Mouse (Mus musculus): ENCODE data around the gene Umad1.
A peak's percentile ranks its signal among the peaks of the same experiment; 100 is the strongest.

The Umad1 gene

GRCm38 (mm10) chr6:8259004-8259666 lies at the start of gene Umad1, which contains the start of the genes Rpa3 and Gm45062:
Gene Umad1, plus strand, starts transcription at chr6:8259288.
Gene Rpa3, minus strand, starts transcription at chr6:8259173.
Gene Gm45062, plus strand, starts transcription at chr6:8259450.
- peak; percentile 98 to 99 for DNase-seq

- DNase-seq = no peak
Measured at GRCm38 (mm10) chr6:8209866-8210186, 49.3 kb upstream of the Umad1 start.

- DNase-seq = no peak
Measured at GRCm38 (mm10) chr6:8210661-8211060, 48.4 kb upstream of the Umad1 start.

GRCm38 (mm10) chr6:8227035-8227434 lies 32.1 kb upstream of the Umad1 start:
- DNase-seq = no peak

- no peak for DNase-seq
Measured at GRCm38 (mm10) chr6:8228596-8228995, 30.5 kb upstream of the Umad1 start.

GRCm38 (mm10) chr6:8258316-8258715 lies 772 bp upstream of the Umad1 start:
- no peak for DNase-seq

- no peak for DNase-seq
Measured at GRCm38 (mm10) chr6:8259667-8260044, 568 bp downstream of the Umad1 start.

- DNase-seq = peak in 1 of 2 experiments; percentile 8
Measured at GRCm38 (mm10) chr6:8271047-8271446, 12.0 kb downstream of the Umad1 start.

- DNase-seq = peak; percentile 54 to 77
Measured at GRCm38 (mm10) chr6:8274387-8275054, 15.4 kb downstream of the Umad1 start.

- peak; percentile 74 to 84 for DNase-seq
Measured at GRCm38 (mm10) chr6:8275098-8275497, 16.0 kb downstream of the Umad1 start.

GRCm38 (mm10) chr6:8276431-8276830 lies 17.3 kb downstream of the Umad1 start:
- no peak for DNase-seq

GRCm38 (mm10) chr6:8278426-8279002 lies 19.4 kb downstream of the Umad1 start:
- DNase-seq = peak in 1 of 2 experiments; percentile 32

- no peak for DNase-seq
Measured at GRCm38 (mm10) chr6:8283255-8283654, 24.2 kb downstream of the Umad1 start.

GRCm38 (mm10) chr6:8285401-8285960 lies 26.4 kb downstream of the Umad1 start:
- DNase-seq = no peak

- no peak for DNase-seq
Measured at GRCm38 (mm10) chr6:8286146-8286545, 27.1 kb downstream of the Umad1 start.

GRCm38 (mm10) chr6:8288755-8289580 lies 29.9 kb downstream of the Umad1 start:
- DNase-seq = no peak

- no peak for DNase-seq
Measured at GRCm38 (mm10) chr6:8294048-8294784, 35.1 kb downstream of the Umad1 start.

- DNase-seq = no peak
Measured at GRCm38 (mm10) chr6:8299066-8299863, 40.2 kb downstream of the Umad1 start.

- DNase-seq = no peak
Measured at GRCm38 (mm10) chr6:8307878-8308775, 49.0 kb downstream of the Umad1 start.

- no peak for DNase-seq
Measured at GRCm38 (mm10) chr6:8312554-8312953, 53.5 kb downstream of the Umad1 start.
